ENCODE assay signal across 1 mouse cellular context in the genomic region with DNA sequence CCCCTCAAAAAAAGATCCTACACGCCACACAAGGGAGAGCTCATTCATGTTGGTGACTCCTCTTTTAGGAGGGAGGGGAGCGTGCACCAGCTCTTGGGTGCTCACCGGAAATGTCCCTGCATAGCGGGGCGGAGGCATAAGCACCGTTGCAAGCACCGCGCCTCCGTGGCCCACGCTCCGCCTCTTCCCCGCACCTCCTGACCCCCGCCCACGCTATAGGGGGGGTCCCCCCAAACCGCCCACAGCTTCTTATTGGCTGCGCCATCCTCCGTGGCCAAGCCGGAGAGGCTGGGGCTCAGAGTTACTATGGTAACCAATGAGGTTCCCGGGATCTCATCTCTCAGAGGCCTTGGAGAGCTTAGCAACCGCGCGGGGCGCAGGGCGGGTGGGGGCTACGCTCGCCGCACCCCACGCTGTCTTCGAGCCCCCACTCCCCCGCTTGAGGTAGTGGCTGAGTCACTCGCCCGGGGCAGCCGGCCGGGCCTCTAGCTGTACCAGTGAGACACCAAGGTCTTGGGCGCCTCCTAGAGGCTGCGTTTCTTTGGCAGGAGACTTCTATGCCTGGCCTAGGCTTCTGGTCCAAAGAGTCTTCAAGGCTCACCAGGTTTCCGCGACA.
TF ChIP-seq lines count a peak whose summit lies in the region.

No protein-coding gene starts in this region.

TF ChIP-seq in CH12.LX, 34 proteins besides CTCF, POLR2A, EP300 and RAD21:
- TF ChIP-seq CHD1 (IDR thresholded peaks at IDR 0.05; ENCODE audit: low read depth, low read length) (no peak), CHD2 (IDR thresholded peaks at IDR 0.05; ENCODE audit: low read length) (peak; percentile 54; the same call in 1 of the 2 replicates), RCOR1 (conservative IDR thresholded peaks at IDR 0.05; ENCODE audit: low read depth, low read length) (no peak; the same call in 1 of the 2 replicates), ELF1 (IDR thresholded peaks at IDR 0.05; ENCODE audit: low read depth, low read length) (peak; percentile 70), USF2 (conservative IDR thresholded peaks at IDR 0.05; ENCODE audit: low read depth, low read length) (no peak), JUND (conservative IDR thresholded peaks at IDR 0.05; ENCODE audit: low read depth, low read length) (no peak), POLR2AphosphoS2 (IDR thresholded peaks at IDR 0.05; ENCODE audit: low read depth, low read length) (no peak), HCFC1 (IDR thresholded peaks at IDR 0.05; ENCODE audit: low read depth, low read length) (peak; percentile 17; the same call in 1 of the 2 replicates), NRF1 (IDR thresholded peaks at IDR 0.05; ENCODE audit: low read depth, low read length) (peak; percentile 32; the same call in 1 of the 2 replicates), ZC3H11A (IDR thresholded peaks at IDR 0.05; ENCODE audit: low read depth, low read length) (peak; percentile 71), MXI1 (IDR thresholded peaks at IDR 0.05; ENCODE audit: low read depth, low read length) (peak; percentile 69), KAT2A (IDR thresholded peaks at IDR 0.05; ENCODE audit: insufficient replicate concordance, low read length) (0 out of 2 replicates have a peak, but pooled peaks have one; percentile 49), TCF12 (IDR thresholded peaks at IDR 0.05; ENCODE audit: low read depth, low read length) (peak; percentile 70; the same call in 1 of the 2 replicates), MAX (IDR thresholded peaks at IDR 0.05; ENCODE audit: low read length) (peak; percentile 60), MAFK (IDR thresholded peaks at IDR 0.05; ENCODE audit: insufficient replicate concordance, low read length) (no peak), TBP (conservative IDR thresholded peaks at IDR 0.05; ENCODE audit: low read depth, low read length) (no peak), MEF2A (IDR thresholded peaks at IDR 0.05; ENCODE audit: borderline replicate concordance, low read depth, low read length) (peak; percentile 42; the same call in 1 of the 2 replicates), E2F4 (IDR thresholded peaks at IDR 0.05; ENCODE audit: insufficient replicate concordance, low read depth, low read length) (no peak), ZMIZ1 (IDR thresholded peaks at IDR 0.05; ENCODE audit: low read depth, low read length) (no peak; the same call in 1 of the 2 replicates), MAZ (IDR thresholded peaks at IDR 0.05; ENCODE audit: low read depth, low read length) (peak; percentile 87), ZNF384 (IDR thresholded peaks at IDR 0.05; ENCODE audit: low read depth, low read length) (no peak), BHLHE40 (IDR thresholded peaks at IDR 0.05; ENCODE audit: low read depth, low read length) (no peak; the same call in 1 of the 2 replicates), JUN (IDR thresholded peaks at IDR 0.05; ENCODE audit: insufficient read depth, low read depth, low read length) (no peak), ZKSCAN1 (IDR thresholded peaks at IDR 0.05; ENCODE audit: borderline replicate concordance, low read depth, low read length) (no peak), UBTF (IDR thresholded peaks at IDR 0.05; ENCODE audit: low read depth, low read length) (no peak), GABPA (IDR thresholded peaks at IDR 0.05; ENCODE audit: insufficient replicate concordance, low read depth, low read length) (no peak), PAX5 (IDR thresholded peaks at IDR 0.05; ENCODE audit: low read length) (no peak), IRF4 (IDR thresholded peaks at IDR 0.05; ENCODE audit: low read depth, low read length) (peak; percentile 52; the same call in 1 of the 2 replicates), USF1 (IDR thresholded peaks at IDR 0.05; ENCODE audit: low read depth, low read length) (0 out of 2 replicates have a peak, but pooled peaks have one; percentile 4), ETS1 (conservative IDR thresholded peaks at IDR 0.05; ENCODE audit: low read depth, low read length) (0 out of 2 replicates have a peak, but pooled peaks have one; percentile 5), SMC3 (IDR thresholded peaks at IDR 0.05; ENCODE audit: low read depth, low read length) (peak; percentile 87), NELFE (IDR thresholded peaks at IDR 0.05; ENCODE audit: low read depth, low read length) (peak; percentile 61), SIN3A (IDR thresholded peaks at IDR 0.05; ENCODE audit: low read length) (peak; percentile 62; the same call in 1 of the 2 replicates), MYC (IDR thresholded peaks at IDR 0.05; ENCODE audit: low read depth, low read length) (peak; percentile 55; the same call in 1 of the 2 replicates)
